Mouse (Mus musculus) lung, postnatal 0 days (tissue): ENCODE results near the gene Itga9. TPM values are rescaled to one million over a fixed set of nuclear protein-coding genes. Genes with fewer than 3 reads are reported as not detected.

Source experiments
- ATAC-seq: fragments of 200-750 bp; cut with Nextera tagmentation; 2 replicates; pipeline ENCODE4 v1.8.0; 2017; ENCODE audit warnings: moderate library complexity
- DNase-seq: peaks from one replicate; pipeline ENCODE4 v3.0.0-alpha.2; 2016; ENCODE audit warnings: low spot score
- H3K27ac ChIP-seq: fragments of 300-500 bp; sonication (generic); 2 replicates; pipeline ENCODE4 v1.5.1; 2014; ENCODE audit warnings: antibody characterized with exemption, mild to moderate bottlenecking, low read length, mixed read lengths
- H3K27me3 ChIP-seq: fragments of 300-500 bp; sonication (generic); replicated peaks from 2 replicates; pipeline ENCODE4 v1.6.1; 2014; ENCODE audit warnings: low read length, mixed read lengths; ENCODE audit not compliant: insufficient read depth
- H3K36me3 ChIP-seq: fragments of 300-500 bp; sonication (generic); 2 replicates; pipeline ENCODE4 v1.6.1; 2014; ENCODE audit warnings: low read length, mixed read lengths; ENCODE audit not compliant: insufficient read depth
- H3K4me1 ChIP-seq: fragments of 300-500 bp; sonication (generic); 2 replicates; pipeline ENCODE4 v1.6.1; 2014; ENCODE audit warnings: antibody characterized with exemption, low read depth, low read length, mixed read lengths; ENCODE audit not compliant: insufficient read depth
- H3K4me2 ChIP-seq: fragments of 300-500 bp; sonication (generic); replicated peaks from 2 replicates; pipeline ENCODE4 v1.6.1; 2014; ENCODE audit warnings: low read depth, mild to moderate bottlenecking, low read length, moderate library complexity, mixed read lengths
- H3K4me3 ChIP-seq: fragments of 300-500 bp; sonication (generic); 2 replicates; pipeline ENCODE4 v1.5.1; 2014; ENCODE audit warnings: low read depth, low read length
- H3K9ac ChIP-seq: fragments of 300-500 bp; sonication (generic); replicated peaks from 2 replicates; pipeline ENCODE4 v1.6.1; 2014; ENCODE audit warnings: low read depth, mild to moderate bottlenecking
- H3K9me3 ChIP-seq: fragments of 300-500 bp; sonication (generic); 2 replicates; pipeline ENCODE4 v1.6.1; 2016; ENCODE audit warnings: low read length, mixed read lengths
- CTCF ChIP-seq: IDR thresholded peaks from 2 replicates; pipeline ENCODE4 v1.5.1; 2016; ENCODE audit warnings: antibody characterized with exemption, mild to moderate bottlenecking
- EP300 ChIP-seq: IDR thresholded peaks from 2 replicates; pipeline ENCODE4 v1.6.1; 2016; ENCODE audit warnings: antibody characterized with exemption, mild to moderate bottlenecking, control low read depth
- WGBS: fragments of 180-500 bp; shearing (Covaris S2); extraction: QIAGEN DNeasy Blood & Tissue Kit; methylation state at CpG from one replicate; pipeline ENCODE4 v1.1.7; 2014; 5-methylcytosine and 5-hydroxymethylcytosine counted together
- polyA plus RNA-seq: library from polyadenylated mRNA; unstranded; fragments of >200 nt; fragmentation: Nextera tagmentation; extraction: Ambion mirVana; gene quantifications from 2 replicates; pipeline ENCODE4 v1.2.1, GENCODE M21; 2015

The Itga9 gene
- polyA plus RNA-seq, 1 experiment from 2014 or later = 24.2 TPM

GRCm38 (mm10) chr9:118703146-118703545 lies 96.7 kb downstream of the Itga9 start:
- H3K27me3 ChIP-seq = 0 out of 2 replicates have a peak, but pooled peaks cover 3% of the 10 kb centered on the region
- WGBS = 92% methylated on average over 3 of the region's 3 CpGs
- H3K9me3 ChIP-seq = no peaks in the 10 kb centered on the region
- no peak overlapping the region for H3K9ac ChIP-seq
- H3K4me2 ChIP-seq = no peak overlapping the region
- no peak for ATAC-seq
- H3K27ac ChIP-seq = 0 out of 2 replicates have a peak overlapping the region, but pooled peaks have one; percentile 32
- no peaks in the 10 kb centered on the region for H3K36me3 ChIP-seq
- TF ChIP-seq CTCF (peak; percentile 62), EP300 (no peak)
- no peak for DNase-seq
- no peak overlapping the region for H3K4me3 ChIP-seq
- peaks cover 15% of the 10 kb centered on the region for H3K4me1 ChIP-seq

DNA sequence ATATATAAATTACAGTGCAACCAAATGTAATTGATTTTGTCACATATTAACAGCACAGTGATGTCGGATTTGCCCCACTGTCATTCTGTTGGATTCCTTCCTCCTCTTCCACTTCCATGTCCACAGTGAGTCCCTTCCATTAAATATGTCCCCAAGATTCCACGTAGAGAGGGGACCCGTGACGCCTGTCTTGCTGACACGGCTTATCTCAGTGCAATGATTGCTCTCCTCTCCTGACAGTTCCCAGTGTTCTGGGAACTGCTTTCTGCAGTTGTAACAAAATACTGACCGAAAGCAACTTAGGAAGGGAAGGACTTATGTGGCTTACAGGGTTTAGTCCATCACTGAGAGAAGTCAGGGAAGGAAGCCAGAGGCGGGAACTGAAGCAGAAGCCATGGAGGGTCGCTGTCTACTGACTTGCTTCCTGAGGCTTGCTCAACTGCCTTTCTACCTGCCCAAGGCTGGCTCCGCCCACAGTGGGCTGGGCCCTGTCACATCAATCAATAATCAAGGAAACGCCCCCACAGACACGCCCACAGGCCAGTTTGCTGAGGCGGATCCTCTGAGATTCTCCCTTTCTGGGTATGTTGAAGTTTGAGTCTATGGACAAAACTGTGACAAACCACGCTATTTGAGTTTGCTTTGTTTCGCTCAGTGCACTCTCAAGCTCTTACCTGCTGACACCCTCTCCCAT lies 99.0 kb downstream of the Itga9 start:
- Histone ChIP-seq H3K4me2 (no peak overlapping the region), H3K4me1 (peaks cover 15% of the 10 kb centered on the region), H3K27me3 (0 out of 2 replicates have a peak, but pooled peaks cover 3% of the 10 kb centered on the region), H3K9ac (no peak overlapping the region), H3K27ac (no peak overlapping the region; the same call in 1 of the 2 replicates), H3K9me3 (no peaks in the 10 kb centered on the region), H3K4me3 (no peak overlapping the region), H3K36me3 (no peaks in the 10 kb centered on the region)
- TF ChIP-seq EP300 (no peak), CTCF (no peak)
- 40% methylated on average over 14 of the region's 14 CpGs for WGBS
- DNase-seq (peak; percentile 65), ATAC-seq (peak; percentile 33; the same call in 1 of the 2 replicates)

DNA sequence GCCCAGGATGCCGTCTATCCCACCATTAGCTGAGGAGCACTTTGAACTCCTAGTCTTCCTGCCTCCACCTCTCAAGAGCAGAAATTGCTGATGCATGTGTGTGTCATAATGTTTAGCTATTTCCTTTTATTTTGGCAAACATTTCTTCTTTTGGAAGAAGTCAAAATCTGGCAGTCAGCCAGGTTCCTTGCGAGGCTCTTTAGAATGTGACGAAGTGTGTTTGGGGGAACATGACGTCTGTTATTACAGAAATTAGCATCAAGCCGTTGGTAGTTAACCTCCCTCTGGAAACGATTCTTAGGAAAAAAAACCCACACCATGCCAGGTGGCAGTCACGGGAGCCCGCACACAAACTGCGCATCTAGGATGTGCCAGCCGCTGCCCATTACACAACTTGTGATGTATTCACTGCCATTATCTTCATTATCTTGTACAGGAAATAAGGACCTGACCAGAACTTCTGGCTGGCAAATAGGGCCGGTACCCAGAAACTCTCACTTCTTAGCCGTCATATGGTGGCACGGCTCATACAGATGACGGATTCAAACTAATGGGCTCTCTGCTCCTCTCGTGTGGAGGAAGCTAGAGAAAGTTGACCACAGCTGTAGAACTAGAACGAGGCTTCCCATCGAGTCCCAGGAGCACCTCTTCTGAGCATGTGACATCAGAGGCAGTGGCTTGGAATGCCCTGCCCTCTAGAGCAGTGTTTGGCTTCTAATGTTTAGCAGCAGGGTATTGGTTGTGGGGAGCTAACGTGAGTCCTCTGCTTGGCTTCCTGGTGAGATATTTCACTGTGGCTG lies 99.9 kb downstream of the Itga9 start:
- no peak overlapping the region for H3K9ac ChIP-seq
- TF ChIP-seq EP300 = peak; percentile 40; the same call in 1 of the 2 replicates
- no peak for TF ChIP-seq CTCF
- peak; percentile 93 for DNase-seq
- peaks cover 7% of the 10 kb centered on the region for H3K4me1 ChIP-seq
- H3K4me3 ChIP-seq = no peak overlapping the region
- ATAC-seq = peak; percentile 36
- H3K27ac ChIP-seq = no peak overlapping the region
- 0 out of 2 replicates have a peak, but pooled peaks cover 3% of the 10 kb centered on the region for H3K27me3 ChIP-seq
- WGBS = 28% methylated on average over 18 of the region's 18 CpGs
- no peak overlapping the region for H3K4me2 ChIP-seq
- no peaks in the 10 kb centered on the region for H3K9me3 ChIP-seq
- no peaks in the 10 kb centered on the region for H3K36me3 ChIP-seq

DNA sequence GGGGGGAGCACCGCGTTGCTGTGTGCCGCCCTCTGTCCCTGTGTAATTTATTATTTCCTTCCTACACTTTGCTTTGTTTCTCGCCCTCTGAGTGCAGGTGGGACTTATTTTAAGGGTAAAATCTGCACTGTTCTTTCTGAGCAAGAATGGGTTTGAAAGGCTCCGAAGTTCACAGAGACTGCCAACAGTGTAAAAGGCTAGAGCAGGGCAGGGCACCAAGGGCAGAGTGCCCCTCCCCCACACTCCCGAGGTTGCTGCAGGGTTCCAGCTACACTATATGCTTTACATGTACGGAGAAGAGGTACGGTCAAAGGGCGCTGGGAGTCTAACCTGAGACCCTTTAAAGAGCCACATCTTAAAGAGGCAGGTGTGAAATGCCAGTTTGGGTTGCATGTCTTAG lies 104.1 kb downstream of the Itga9 start:
- TF ChIP-seq CTCF = no peak
- no peak for TF ChIP-seq EP300
- Histone ChIP-seq H3K4me1 (peaks cover 7% of the 10 kb centered on the region; the same call in 1 of the 2 replicates), H3K36me3 (no peaks in the 10 kb centered on the region), H3K9me3 (no peaks in the 10 kb centered on the region), H3K4me3 (no peak overlapping the region), H3K4me2 (no peak overlapping the region), H3K27me3 (no peaks in the 10 kb centered on the region), H3K27ac (no peak overlapping the region), H3K9ac (no peak overlapping the region)
- 60% methylated on average over 9 of the region's 9 CpGs for WGBS
- ATAC-seq (no peak), DNase-seq (no peak)

DNA sequence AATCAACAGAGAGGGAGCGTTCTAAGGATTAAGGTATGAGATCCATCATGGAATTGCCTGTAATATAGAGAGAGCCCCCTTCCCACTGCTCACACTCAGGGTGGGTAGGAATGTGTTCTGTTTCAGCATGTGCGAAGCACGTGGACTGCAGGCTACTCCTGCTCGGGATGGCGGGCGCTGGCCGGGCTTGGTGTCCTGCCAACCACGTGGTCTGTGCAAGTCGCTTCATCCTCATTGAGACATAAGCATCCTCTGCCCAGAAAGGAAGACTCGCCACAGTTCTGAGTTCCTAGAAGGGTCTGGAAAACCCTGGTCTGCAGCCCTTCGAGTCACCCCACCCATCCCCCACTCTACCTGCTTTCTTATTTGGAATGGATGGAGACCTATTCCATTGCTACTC lies 105.3 kb downstream of the Itga9 start:
- no peaks in the 10 kb centered on the region for H3K9me3 ChIP-seq
- H3K27me3 ChIP-seq = no peaks in the 10 kb centered on the region
- H3K36me3 ChIP-seq = no peaks in the 10 kb centered on the region
- H3K4me2 ChIP-seq = no peak overlapping the region
- H3K27ac ChIP-seq = no peak overlapping the region
- ATAC-seq (no peak), DNase-seq (no peak)
- H3K4me3 ChIP-seq = no peak overlapping the region
- WGBS = 79% methylated on average over 11 of the region's 11 CpGs
- no peak overlapping the region for H3K9ac ChIP-seq
- H3K4me1 ChIP-seq = peaks cover 3% of the 10 kb centered on the region; the same call in 1 of the 2 replicates
- TF ChIP-seq CTCF (no peak), EP300 (no peak)

DNA sequence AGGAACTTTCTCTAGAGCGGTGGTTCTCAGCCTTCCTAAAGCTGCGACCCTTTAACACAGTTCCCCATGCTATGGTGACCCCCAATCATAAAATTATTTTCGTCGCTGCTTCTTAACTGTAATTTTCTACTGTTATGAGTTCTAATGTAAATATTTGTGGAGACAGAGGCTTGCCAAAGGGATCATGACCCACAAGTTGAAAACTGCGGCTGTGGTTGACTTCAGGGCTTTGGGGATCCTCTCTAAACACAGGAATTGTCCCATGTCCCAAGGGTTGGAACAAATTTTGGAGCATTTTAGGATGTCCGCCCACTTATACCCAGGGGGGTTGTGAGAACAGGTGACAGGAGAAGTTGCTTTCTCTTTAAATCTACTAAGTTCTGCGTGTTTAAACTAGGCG lies 107.0 kb downstream of the Itga9 start:
- H3K9ac ChIP-seq = no peak overlapping the region
- H3K27ac ChIP-seq = no peak overlapping the region
- no peaks in the 10 kb centered on the region for H3K9me3 ChIP-seq
- ATAC-seq = peak; percentile 32; the same call in 1 of the 2 replicates
- H3K27me3 ChIP-seq = no peaks in the 10 kb centered on the region
- no peak overlapping the region for H3K4me2 ChIP-seq
- no peaks in the 10 kb centered on the region for H3K36me3 ChIP-seq
- no peak for DNase-seq
- H3K4me1 ChIP-seq = peaks cover 3% of the 10 kb centered on the region; the same call in 1 of the 2 replicates
- H3K4me3 ChIP-seq = no peak overlapping the region
- no peak for TF ChIP-seq EP300
- TF ChIP-seq CTCF = no peak
- 55% methylated on average over 8 of the region's 8 CpGs for WGBS
